Mouse (Mus musculus) cerebellum, adult (tissue): ENCODE data around the gene Zfp37.
"Not testable (repeated sequence)": the region's sequence is repeated elsewhere in the genome, so short reads cannot be mapped to it uniquely, and the experiment has no call there.

ENCODE experiments used
- ATAC-seq: cut with Nextera tagmentation; 2 replicates; pipeline ENCODE4 v1.9.2; 2017; ENCODE audit warnings: mild to moderate bottlenecking, moderate library complexity, mixed read lengths; ENCODE audit not compliant: insufficient number of reproducible peaks, low FRiP score, low TSS enrichment

The Zfp37 gene

GRCm38 (mm10) chr4:62230769-62231168 lies at the start of gene Zfp37:
Gene Zfp37, minus strand, starts transcription at chr4:62231047.
- ATAC-seq: no peak

DNA sequence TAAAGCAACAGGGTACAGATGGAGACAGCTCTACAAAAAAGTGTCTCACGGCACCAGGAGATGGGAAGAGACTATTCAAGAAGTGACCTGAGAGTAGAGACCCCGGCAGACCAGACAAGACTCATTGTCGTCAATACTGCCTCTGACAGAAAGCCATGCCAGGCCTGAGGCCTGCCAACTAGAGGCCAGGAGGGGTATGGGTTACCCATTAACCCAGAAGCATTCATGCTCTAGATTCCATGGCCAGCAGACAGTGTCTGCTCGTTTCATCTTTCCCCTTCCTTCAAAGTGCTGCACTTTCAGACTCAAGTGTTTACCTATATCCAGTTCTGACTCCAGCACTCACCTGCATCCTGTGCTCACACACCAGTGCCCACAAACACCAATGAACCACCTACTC lies 47.2 kb upstream of the Zfp37 start:
- ATAC-seq: no peak

GRCm38 (mm10) chr4:62277222-62277621 lies 46.4 kb upstream of the Zfp37 start:
- ATAC-seq: no peak

DNA sequence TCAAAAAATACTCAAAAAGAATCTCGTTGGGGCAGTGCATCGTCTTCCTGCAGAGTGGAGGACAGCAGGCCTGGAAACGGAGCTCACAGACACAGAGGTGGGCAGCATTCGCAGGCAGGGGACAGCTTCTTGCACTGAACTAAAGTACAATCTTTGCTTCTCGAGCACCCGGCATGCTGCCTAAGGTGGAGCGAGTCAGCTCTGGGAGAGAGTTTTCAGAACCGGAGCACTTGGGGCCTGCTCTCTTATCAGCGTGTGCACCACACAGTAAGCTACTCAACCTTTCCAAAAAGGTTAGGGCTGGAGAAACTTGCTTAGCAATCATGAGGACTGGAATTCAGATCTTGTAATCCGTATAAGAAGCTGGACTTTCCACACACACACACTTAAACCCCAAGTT lies 45.8 kb upstream of the Zfp37 start:
- no peak for ATAC-seq

GRCm38 (mm10) chr4:62274841-62275536 lies 44.1 kb upstream of the Zfp37 start:
- ATAC-seq: no peak

DNA sequence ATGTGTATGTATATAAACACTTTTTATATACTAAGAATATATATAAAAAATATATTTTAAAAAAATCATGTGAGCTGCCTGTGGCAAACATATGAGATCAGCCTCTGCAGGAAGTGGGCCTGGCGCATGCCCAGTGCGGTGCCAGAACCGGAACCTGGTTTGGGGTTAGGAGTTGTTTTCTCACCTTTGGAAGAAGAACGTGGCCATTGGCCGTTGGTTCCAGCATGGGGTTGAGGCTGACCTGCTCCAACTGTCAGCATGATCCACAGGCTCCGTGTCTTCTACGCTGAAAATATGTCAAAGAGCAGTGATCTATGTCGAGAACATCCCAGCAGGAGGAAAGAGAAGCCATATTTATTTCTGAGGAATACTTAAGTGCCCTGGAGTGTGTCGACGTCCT lies 43.1 kb upstream of the Zfp37 start:
- ATAC-seq: no peak

DNA sequence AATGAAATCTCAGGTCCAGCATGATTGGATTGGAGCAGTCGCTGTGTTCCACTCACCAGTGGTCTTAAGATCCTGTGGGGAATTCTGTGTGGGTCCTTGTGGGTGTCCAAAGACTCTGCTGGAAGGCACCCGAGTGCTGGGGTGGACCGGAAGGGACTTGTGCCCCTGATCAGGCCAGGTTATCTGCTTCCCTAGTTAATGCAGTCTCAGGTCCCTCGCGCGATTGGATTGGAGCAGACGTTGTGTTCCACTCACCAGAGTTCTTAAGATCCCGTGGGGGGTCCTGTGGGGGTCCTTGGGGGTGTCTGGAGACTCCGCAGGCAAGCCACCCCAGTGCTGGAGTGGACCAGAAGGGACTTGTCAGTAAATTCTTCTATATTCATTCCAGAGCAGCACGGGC lies 41.8 kb upstream of the Zfp37 start:
- ATAC-seq: no peak

- ATAC-seq: no peak
Measured at GRCm38 (mm10) chr4:62267101-62267500, 36.3 kb upstream of the Zfp37 start.

GRCm38 (mm10) chr4:62266016-62266415 lies 35.2 kb upstream of the Zfp37 start:
- ATAC-seq: not testable (repeated sequence)

- no peak for ATAC-seq
Measured at GRCm38 (mm10) chr4:62265154-62265836, 34.4 kb upstream of the Zfp37 start.

GRCm38 (mm10) chr4:62263133-62263844 lies 32.4 kb upstream of the Zfp37 start:
- ATAC-seq: peak; percentile 40

DNA sequence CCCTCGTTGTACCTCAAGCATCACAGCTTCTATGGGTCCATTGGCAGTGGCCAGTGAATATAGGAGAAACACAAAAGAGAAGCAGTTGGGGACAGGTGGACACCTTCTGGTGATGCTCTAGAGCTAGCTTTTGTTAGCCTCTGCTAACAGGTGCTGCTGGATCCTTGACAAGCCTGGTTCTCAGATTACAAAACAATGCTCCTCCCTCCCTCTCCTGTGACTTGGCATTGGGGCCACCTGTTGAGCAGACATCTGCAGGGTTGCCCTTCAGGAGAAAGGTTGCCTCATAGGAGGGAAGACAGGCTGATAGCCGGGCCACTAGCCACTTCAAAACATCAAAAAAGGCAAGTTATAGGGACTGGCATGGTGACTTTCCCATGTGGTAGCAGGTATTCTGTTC lies 31.4 kb upstream of the Zfp37 start, which contains the start of gene Slc31a2:
Gene Slc31a2 (plus strand): TSS at position 287 of the 400 bp plus-strand sequence.
- ATAC-seq: no peak

- no peak for ATAC-seq
Measured at GRCm38 (mm10) chr4:62256931-62257330, 26.1 kb upstream of the Zfp37 start.

DNA sequence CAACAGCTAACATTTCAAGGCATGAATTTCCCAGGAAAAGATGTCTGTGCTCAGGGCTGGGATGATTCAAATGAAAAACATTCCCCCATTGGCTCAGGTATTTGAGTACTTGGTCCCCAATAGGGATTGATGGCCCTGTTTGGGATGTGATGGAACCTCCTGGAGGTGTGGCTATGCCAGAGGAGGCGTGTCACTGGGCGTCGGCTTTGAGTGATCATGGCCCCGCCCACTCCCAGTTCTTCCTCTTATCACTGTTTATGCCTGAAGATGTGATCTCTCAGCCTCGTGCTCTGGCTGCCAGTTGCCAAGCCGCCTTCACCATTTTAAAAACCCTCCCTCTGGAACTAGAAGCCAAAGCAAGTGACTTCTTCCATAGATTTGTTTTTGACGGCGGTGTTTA lies 23.7 kb upstream of the Zfp37 start:
- no peak for ATAC-seq

GRCm38 (mm10) chr4:62251776-62252175 lies 20.9 kb upstream of the Zfp37 start:
- ATAC-seq: no peak

- ATAC-seq: no peak
Measured at GRCm38 (mm10) chr4:62250896-62251544, 20.2 kb upstream of the Zfp37 start.

DNA sequence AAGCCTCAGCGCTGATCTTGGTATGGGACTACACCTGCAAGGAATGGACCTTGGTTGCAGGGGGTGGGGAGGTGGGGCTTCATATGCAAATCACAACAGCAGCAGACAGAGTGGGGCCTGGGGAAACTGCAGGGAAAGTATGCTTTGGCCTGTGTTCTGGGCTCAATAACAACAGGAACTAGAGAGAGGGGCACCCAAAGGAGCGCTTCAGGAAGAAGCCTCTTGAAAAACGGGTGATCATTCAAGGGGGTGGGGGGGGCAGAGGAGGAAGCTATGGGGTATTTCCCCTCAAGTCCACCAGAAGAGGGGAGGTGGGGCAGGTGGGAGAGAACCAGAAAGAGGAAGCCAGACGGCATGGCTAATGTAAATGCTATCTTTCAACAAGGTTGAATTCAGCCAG lies 17.5 kb upstream of the Zfp37 start:
- ATAC-seq: no peak

DNA sequence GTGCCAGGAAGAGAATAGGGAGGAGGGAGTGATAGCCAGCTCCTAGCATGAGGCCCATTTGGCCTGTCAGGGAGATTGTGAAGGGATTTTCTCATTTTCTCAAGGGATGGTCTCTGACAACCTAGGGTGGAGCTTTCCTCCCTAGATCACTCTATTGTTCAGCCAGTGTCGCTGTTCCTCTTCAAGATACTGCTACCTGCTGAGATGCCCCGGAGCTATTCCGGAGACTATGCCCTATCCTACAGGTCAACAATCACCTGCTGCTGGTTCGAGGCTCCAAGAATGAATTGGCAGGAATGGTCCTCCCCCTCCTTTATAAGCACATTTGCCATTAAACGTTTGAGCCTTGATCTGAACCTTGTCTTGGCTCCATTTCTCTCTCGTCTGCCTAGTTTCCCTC lies 9.7 kb upstream of the Zfp37 start:
- no peak for ATAC-seq

DNA sequence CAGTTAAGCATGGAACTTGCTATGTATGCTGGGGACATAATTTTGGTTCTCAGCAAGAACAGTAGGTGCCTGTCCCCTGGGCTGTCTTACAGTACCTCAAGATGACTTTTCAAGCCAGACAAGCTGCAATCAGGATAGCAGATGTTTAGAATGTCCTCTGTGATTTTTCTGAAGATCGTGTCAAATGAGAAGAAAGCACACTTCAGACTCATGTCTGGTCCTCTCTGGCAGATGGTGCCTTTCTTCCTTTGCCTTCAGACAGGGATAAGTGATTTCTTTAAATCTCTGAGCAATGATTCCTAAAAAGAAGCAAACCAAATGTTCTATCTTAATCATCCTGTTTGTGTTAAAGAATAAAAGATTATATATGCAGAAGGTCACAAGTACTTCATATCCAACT lies 694 bp downstream of the Zfp37 start:
- no peak for ATAC-seq

DNA sequence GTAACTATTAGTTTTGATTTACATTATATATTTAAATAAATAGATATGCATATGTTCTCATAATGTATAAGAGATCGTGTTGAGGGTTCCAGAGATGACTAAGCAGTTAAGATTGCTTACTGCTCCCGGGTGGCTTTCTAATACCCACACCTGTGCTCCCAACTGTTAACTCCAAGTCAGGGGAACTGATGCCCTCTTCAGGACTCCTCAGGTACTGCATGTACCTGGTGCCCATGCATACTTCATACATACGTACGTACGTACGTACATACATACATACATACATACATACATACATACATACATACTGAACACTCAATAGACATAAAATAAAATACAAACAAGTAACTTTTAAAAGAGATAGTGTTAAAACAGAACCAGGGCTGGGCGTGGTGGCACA lies 1.4 kb downstream of the Zfp37 start:
- no peak for ATAC-seq

DNA sequence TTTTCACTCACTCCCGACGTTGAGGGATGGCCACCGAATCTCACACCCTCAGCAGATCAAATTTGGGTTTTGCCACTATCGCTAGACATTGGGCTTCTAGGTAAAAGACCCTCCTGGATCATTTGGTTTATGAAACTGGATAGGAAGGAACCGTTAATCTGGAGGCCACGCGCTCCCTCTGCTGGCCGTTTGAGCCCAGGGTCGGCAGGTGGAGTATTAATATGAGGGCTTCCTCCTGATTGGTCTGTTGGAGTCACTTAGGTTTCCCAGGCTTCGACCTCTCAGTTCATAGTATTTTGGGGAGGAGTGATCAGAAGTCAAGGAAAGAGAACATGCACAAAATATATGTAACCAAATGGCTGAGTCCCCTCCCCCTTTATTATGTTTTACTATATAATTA lies 2.5 kb downstream of the Zfp37 start:
- peak; percentile 28; the same call in 1 of the 2 replicates for ATAC-seq
